Mouse (Mus musculus): ENCODE measurements around the gene Gm1043. TPM values are rescaled to one million over a fixed set of nuclear protein-coding genes. Genes with fewer than 3 reads are reported as not detected.

Gm1043 gene
- total and polyA plus RNA-seq, 3 experiments: 0.03 to 0.52 (median 0.23) TPM

GRCm38 (mm10) chr5:37198011-37198688 lies 113.0 kb downstream of the Gm1043 start:
- DNase-seq: peak; percentile 8

- no peak for DNase-seq
Measured at GRCm38 (mm10) chr5:37202285-37202684, 117.1 kb downstream of the Gm1043 start.

- no peak for DNase-seq
Measured at GRCm38 (mm10) chr5:37204886-37205285, 119.7 kb downstream of the Gm1043 start.

GRCm38 (mm10) chr5:37205420-37205819 lies 120.2 kb downstream of the Gm1043 start:
- DNase-seq: no peak

- DNase-seq: no peak
Measured at GRCm38 (mm10) chr5:37206364-37206763, 121.2 kb downstream of the Gm1043 start.

GRCm38 (mm10) chr5:37212938-37213708 lies 128.0 kb downstream of the Gm1043 start:
- DNase-seq: no peak

GRCm38 (mm10) chr5:37213709-37214103 lies 128.5 kb downstream of the Gm1043 start:
- no peak for DNase-seq

GRCm38 (mm10) chr5:37214614-37215013 lies 129.4 kb downstream of the Gm1043 start:
- no peak for DNase-seq

- DNase-seq: peak; percentile 64
Measured at GRCm38 (mm10) chr5:37215276-37215675, 130.1 kb downstream of the Gm1043 start.

GRCm38 (mm10) chr5:37219615-37220014 lies 134.4 kb downstream of the Gm1043 start:
- no peak for DNase-seq

GRCm38 (mm10) chr5:37220575-37220974 lies 135.4 kb downstream of the Gm1043 start:
- no peak for DNase-seq

GRCm38 (mm10) chr5:37221563-37221962 lies 136.4 kb downstream of the Gm1043 start:
- DNase-seq: no peak

- no peak for DNase-seq
Measured at GRCm38 (mm10) chr5:37222316-37222715, 137.1 kb downstream of the Gm1043 start.

- DNase-seq: peak; percentile 34
Measured at GRCm38 (mm10) chr5:37225708-37226107, 140.5 kb downstream of the Gm1043 start.

GRCm38 (mm10) chr5:37227956-37228680 lies 142.9 kb downstream of the Gm1043 start:
- DNase-seq: no peak

- no peak for DNase-seq
Measured at GRCm38 (mm10) chr5:37228894-37229293, 143.7 kb downstream of the Gm1043 start.

- DNase-seq: no peak
Measured at GRCm38 (mm10) chr5:37233010-37233557, 147.9 kb downstream of the Gm1043 start.

- DNase-seq: no peak
Measured at GRCm38 (mm10) chr5:37238654-37239053, 153.5 kb downstream of the Gm1043 start.

- peak; percentile 17 for DNase-seq
Measured at GRCm38 (mm10) chr5:37240550-37240949, 155.4 kb downstream of the Gm1043 start.

GRCm38 (mm10) chr5:37241224-37241623 lies 156.1 kb downstream of the Gm1043 start:
- no peak for DNase-seq

- DNase-seq: peak; percentile 65
Measured at GRCm38 (mm10) chr5:37241651-37242151, 156.5 kb downstream of the Gm1043 start, which contains the start of gene Crmp1. TSS of gene Crmp1 (plus strand) at chr5:37241940.
